Mouse (Mus musculus) myocyte (in vitro differentiated cells): ENCODE results near the gene Drd3.

ENCODE experiments used
- CEBPB ChIP-seq: IDR thresholded peaks from 2 replicates; pipeline ENCODE4 v1.6.1; 2011; ENCODE audit warnings: mild to moderate bottlenecking, moderate library complexity; ENCODE audit not compliant: poor library complexity, insufficient read depth, severe bottlenecking
- E2F4 ChIP-seq: IDR thresholded peaks from one replicate; pipeline ENCODE4 v1.6.1; 2011; ENCODE audit warnings: mild to moderate bottlenecking, control low read depth, moderate library complexity; ENCODE audit not compliant: insufficient read depth
- MAX ChIP-seq: IDR thresholded peaks from one replicate; pipeline ENCODE4 v1.6.1; 2011; ENCODE audit warnings: low read depth, mild to moderate bottlenecking, control low read depth
- MYOD1 ChIP-seq, 3 experiments: IDR thresholded peaks; one replicate each; pipeline ENCODE4 v1.6.1; 2011; ENCODE audit warnings: control low read depth in 2 of 3, low read depth in 2 of 3, mild to moderate bottlenecking in 2 of 3, moderate library complexity in 1 of 3; ENCODE audit not compliant: insufficient read length in 2 of 3, control insufficient read depth in 1 of 3
- MYOG ChIP-seq, 3 experiments: IDR thresholded peaks; one replicate each; pipeline ENCODE4 v1.6.1; 2011; ENCODE audit warnings: control low read depth in 2 of 3, low read depth in 2 of 3, mild to moderate bottlenecking in 2 of 3; ENCODE audit not compliant: insufficient read length in 2 of 3, control insufficient read depth in 1 of 3, insufficient read depth in 1 of 3
- POLR2A ChIP-seq: IDR thresholded peaks from one replicate; pipeline ENCODE4 v1.6.1; 2011; ENCODE audit warnings: low read depth, mild to moderate bottlenecking, control low read depth, moderate library complexity; ENCODE audit not compliant: insufficient read length
- POLR2AphosphoS2 ChIP-seq: IDR thresholded peaks from one replicate; pipeline ENCODE4 v1.6.1; 2011; ENCODE audit warnings: low read depth, control low read depth; ENCODE audit not compliant: insufficient read length
- REST ChIP-seq: IDR thresholded peaks from one replicate; pipeline ENCODE4 v1.6.1; 2011; ENCODE audit warnings: mild to moderate bottlenecking, control low read depth, moderate library complexity; ENCODE audit not compliant: insufficient read depth, insufficient read length
- SRF ChIP-seq: IDR thresholded peaks from one replicate; pipeline ENCODE4 v1.6.1; 2011; ENCODE audit warnings: low read depth; ENCODE audit not compliant: control insufficient read depth, insufficient read length
- TCF12 ChIP-seq: IDR thresholded peaks from one replicate; pipeline ENCODE4 v1.6.1; 2011; ENCODE audit warnings: mild to moderate bottlenecking, control low read depth; ENCODE audit not compliant: poor library complexity, insufficient read depth, severe bottlenecking
- TCF3 ChIP-seq: IDR thresholded peaks from one replicate; pipeline ENCODE4 v1.6.1; 2011; ENCODE audit warnings: low read depth, control low read depth; ENCODE audit not compliant: insufficient read length
- USF1 ChIP-seq: IDR thresholded peaks from one replicate; pipeline ENCODE4 v1.6.1; 2011; ENCODE audit warnings: low read depth, mild to moderate bottlenecking, control low read depth, moderate library complexity

GRCm38 (mm10) chr16:43708335-43709061, 45.3 kb upstream of the Drd3 start:
- TF ChIP-seq MYOG (IDR thresholded peaks at IDR 0.05; ENCODE audit: control insufficient read depth in 1 of 3, insufficient read depth in 1 of 3, insufficient read length in 2 of 3, low read depth in 2 of 3) (no peak), POLR2A (no peak), REST (no peak), MAX (no peak), POLR2AphosphoS2 (no peak), USF1 (no peak), TCF12 (no peak), CEBPB (no peak), TCF3 (no peak), E2F4 (no peak), MYOD1 (IDR thresholded peaks at IDR 0.05; ENCODE audit: control insufficient read depth in 1 of 3, insufficient read length in 2 of 3, low read depth in 2 of 3) (no peak), SRF (no peak)
